ENCODE assay signal across 24 mouse cellular contexts in the genomic region with DNA sequence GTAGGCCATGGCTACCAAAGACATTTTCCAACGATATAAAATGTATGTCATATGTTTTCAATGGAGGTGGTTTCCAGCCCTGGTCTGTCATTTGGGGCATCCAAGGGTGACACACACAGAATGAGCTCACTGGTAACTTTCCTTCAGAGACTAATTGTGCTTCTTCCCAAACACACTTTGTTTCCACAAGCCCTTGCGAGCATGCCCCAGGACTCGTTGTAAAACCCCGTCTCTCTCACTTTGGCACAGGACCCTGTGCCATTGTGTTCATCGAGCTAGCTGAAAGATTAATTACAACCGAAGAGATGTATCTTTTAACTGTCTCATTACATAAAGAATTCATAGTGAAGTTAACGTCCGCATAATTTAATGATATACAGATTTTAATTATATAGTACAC.
DNase-seq lines count a peak whose midpoint lies in the region; ATAC-seq and TF ChIP-seq lines count a peak whose summit lies in the region.
"Had no signal": no experiment of that assay in that cellular context is flagged by ENCODE, and none has a peak within 500 bp of the region (broad histone marks: within the 10 kb centered on the region; RNA-seq: fewer than 3 reads in every experiment).

No protein-coding gene starts in this region.

- peak overlapping the region; percentile 82 for H3K27ac ChIP-seq in hindbrain, embryonic 13.5 days
- no peak overlapping the region for H3K27ac ChIP-seq in hindbrain, postnatal 0 days
- H3K27ac ChIP-seq in forebrain, embryonic 14.5 days (ENCODE audit: low read depth, low read length): peak overlapping the region; percentile 74; the same call in 1 of the 2 replicates
- peak overlapping the region; percentile 36; the same call in 1 of the 2 replicates for H3K27ac ChIP-seq in olfactory bulb, adult 2 months (ENCODE audit: insufficient read depth, low read depth, low read length)
- H3K27ac ChIP-seq: embryonic facial prominence, embryonic 13.5 days; limb, embryonic 13.5 days; lung, embryonic 15.5 days had no signal

- no peak for TF ChIP-seq CTCF in hindbrain, postnatal 0 days (IDR thresholded peaks at IDR 0.05; ENCODE audit: low read depth)
- TF ChIP-seq CTCF in olfactory bulb, adult 2 months (IDR thresholded peaks at IDR 0.05; ENCODE audit: insufficient read depth, low read depth, low read length): no peak

- H3K36me3 ChIP-seq in hindbrain, embryonic 13.5 days: 0 out of 2 replicates have a peak, but pooled peaks cover 3% of the 10 kb centered on the region
- H3K36me3 ChIP-seq in hindbrain, postnatal 0 days (ENCODE audit: insufficient read depth, low read length): no peaks in the 10 kb centered on the region
- no peaks in the 10 kb centered on the region; the same call in 1 of the 2 replicates for H3K36me3 ChIP-seq in forebrain, embryonic 14.5 days (ENCODE audit: control insufficient read depth, insufficient read depth, low read length)
- H3K36me3 ChIP-seq: embryonic facial prominence, embryonic 13.5 days; lung, embryonic 15.5 days had no signal

- H3K4me2 ChIP-seq in hindbrain, embryonic 13.5 days: no peak overlapping the region
- H3K4me2 ChIP-seq in hindbrain, postnatal 0 days (ENCODE audit: low read depth, low read length): no peak overlapping the region
- H3K4me2 ChIP-seq in forebrain, embryonic 14.5 days (ENCODE audit: low read length): no peak overlapping the region
- H3K4me2 ChIP-seq: embryonic facial prominence, embryonic 13.5 days; heart, embryonic 11.5 days; limb, embryonic 13.5 days; liver, embryonic 11.5 days; lung, embryonic 15.5 days; midbrain, embryonic 11.5 days had no signal

- no peak overlapping the region for H3K4me3 ChIP-seq in hindbrain, embryonic 13.5 days
- H3K4me3 ChIP-seq in hindbrain, postnatal 0 days (ENCODE audit: low read length): no peak overlapping the region
- no peak overlapping the region for H3K4me3 ChIP-seq in forebrain, embryonic 14.5 days (ENCODE audit: low read depth, low read length)
- H3K4me3 ChIP-seq in olfactory bulb, adult 2 months (ENCODE audit: insufficient read depth, low read depth, low read length): no peak overlapping the region
- H3K4me3 ChIP-seq: embryonic facial prominence, embryonic 13.5 days; limb, embryonic 13.5 days; lung, embryonic 15.5 days had no signal

- no peak for TF ChIP-seq POLR2A in olfactory bulb, adult 2 months (IDR thresholded peaks at IDR 0.05; ENCODE audit: insufficient read depth, low read depth, low read length)

- 52% methylated on average over 8 of the region's 8 CpGs for WGBS in hindbrain, embryonic 13.5 days
- 45% methylated on average over 8 of the region's 8 CpGs for WGBS in hindbrain, postnatal 0 days
- 18% methylated on average over 8 of the region's 8 CpGs for WGBS in forebrain, embryonic 14.5 days
- WGBS in olfactory bulb, adult 2 months: 31% methylated on average over 8 of the region's 8 CpGs

- no peak overlapping the region for H3K9ac ChIP-seq in hindbrain, embryonic 13.5 days
- no peak overlapping the region for H3K9ac ChIP-seq in hindbrain, postnatal 0 days (replicated peaks; ENCODE audit: low read length)
- no peak overlapping the region for H3K9ac ChIP-seq in forebrain, embryonic 14.5 days (ENCODE audit: low read length)
- H3K9ac ChIP-seq: embryonic facial prominence, embryonic 13.5 days; limb, embryonic 13.5 days; lung, embryonic 15.5 days had no signal

- H3K4me1 ChIP-seq in hindbrain, embryonic 13.5 days (replicated peaks): peaks cover 39% of the 10 kb centered on the region
- H3K4me1 ChIP-seq in hindbrain, postnatal 0 days (ENCODE audit: insufficient read depth, low read length): no peaks in the 10 kb centered on the region
- peaks cover 37% of the 10 kb centered on the region for H3K4me1 ChIP-seq in forebrain, embryonic 14.5 days (ENCODE audit: control insufficient read depth, insufficient read depth, low read length)
- peaks cover 7% of the 10 kb centered on the region; the same call in 1 of the 2 replicates for H3K4me1 ChIP-seq in olfactory bulb, adult 2 months (ENCODE audit: control insufficient read depth, insufficient read depth, low read length)
- H3K4me1 ChIP-seq: lung, embryonic 15.5 days had no signal

- 0 out of 2 replicates have a peak, but pooled peaks have one; percentile 15 for ATAC-seq in hindbrain, embryonic 13.5 days (ENCODE audit: low FRiP score)
- ATAC-seq in hindbrain, postnatal 0 days: no peak
- peak; percentile 70 for ATAC-seq in forebrain, embryonic 14.5 days
- no peak for ATAC-seq in megakaryocyte-erythroid progenitor cell, adult 5-6 weeks (replicated peaks; ENCODE audit: low FRiP score, low TSS enrichment, poor library complexity, severe bottlenecking)
- ATAC-seq: intestine, postnatal 0 days had no signal

- no peaks in the 10 kb centered on the region for H3K9me3 ChIP-seq in hindbrain, embryonic 13.5 days
- H3K9me3 ChIP-seq in hindbrain, postnatal 0 days (ENCODE audit: low read length): no peaks in the 10 kb centered on the region
- H3K9me3 ChIP-seq in forebrain, embryonic 14.5 days (replicated peaks; ENCODE audit: control insufficient read depth, low read length): no peaks in the 10 kb centered on the region
- H3K9me3 ChIP-seq: embryonic facial prominence, embryonic 13.5 days; limb, embryonic 13.5 days; lung, embryonic 15.5 days had no signal

- DNase-seq in hindbrain, postnatal 0 days (ENCODE audit: low spot score): no peak
- DNase-seq in retina, postnatal 1 day: peak; percentile 43
- DNase-seq in retina, embryonic 14.5 days (ENCODE audit: low spot score): no peak
- peak; percentile 83 for DNase-seq in forebrain, embryonic 14.5 days (ENCODE audit: low spot score)
- no peak for DNase-seq in adrenal gland, postnatal 10 days
- DNase-seq: B cell, adult 2 months; cerebellum, adult 11 months; cerebellum, adult 9-11 months; gastrocnemius, postnatal 10 days; heart, postnatal 36 days; kidney, adult 9 months; kidney, postnatal 25 days; right cerebral cortex, postnatal 25 days; thymus, postnatal 14 days had no signal

- no peaks in the 10 kb centered on the region for H3K27me3 ChIP-seq in hindbrain, embryonic 13.5 days
- H3K27me3 ChIP-seq in hindbrain, postnatal 0 days (ENCODE audit: insufficient read depth, low read length): no peaks in the 10 kb centered on the region
- no peaks in the 10 kb centered on the region for H3K27me3 ChIP-seq in forebrain, embryonic 14.5 days (replicated peaks; ENCODE audit: control insufficient read depth, insufficient read depth, low read length)
- H3K27me3 ChIP-seq: embryonic facial prominence, embryonic 13.5 days; limb, embryonic 13.5 days; lung, embryonic 15.5 days had no signal

Comparison
In these comparisons a context has a peak if more than half of its experiments do, and no peak if none do; other contexts are left out.
1. ATAC-seq: peak in hindbrain, embryonic 13.5 days (single experiment) and forebrain, embryonic 14.5 days (single experiment); none in hindbrain, postnatal 0 days (single experiment) and megakaryocyte-erythroid progenitor cell, adult 5-6 weeks (single experiment).
2. DNase-seq: peak in retina, postnatal 1 day (single experiment) and forebrain, embryonic 14.5 days (single experiment); none in hindbrain, postnatal 0 days (single experiment), retina, embryonic 14.5 days (single experiment) and adrenal gland, postnatal 10 days (single experiment).